Mouse (Mus musculus) forebrain, embryonic 14.5 days (tissue): ENCODE measurements around the gene Tmem19. TPM values are rescaled to one million over a fixed set of nuclear protein-coding genes. Genes with fewer than 3 reads are reported as not detected.

Experiments used
- ATAC-seq: fragments of 200-750 bp; cut with Nextera tagmentation; 2 replicates; pipeline ENCODE4 v1.8.0; 2017; ENCODE audit warnings: mild to moderate bottlenecking, moderate library complexity
- DNase-seq: peaks from one replicate; pipeline ENCODE4 v3.0.0-alpha.2; 2015; ENCODE audit warnings: low spot score
- H3K27ac ChIP-seq: fragments of 300-500 bp; sonication (generic); 2 replicates; pipeline ENCODE4 v1.5.1; 2014; ENCODE audit warnings: low read depth, mild to moderate bottlenecking, control low read depth, low read length, moderate library complexity
- H3K27me3 ChIP-seq: fragments of 300-500 bp; sonication (generic); replicated peaks from 2 replicates; pipeline ENCODE4 v1.6.1; 2014; ENCODE audit warnings: low read length, control low read depth, mixed read lengths; ENCODE audit not compliant: control insufficient read depth, insufficient read depth
- H3K36me3 ChIP-seq: fragments of 300-500 bp; sonication (generic); 2 replicates; pipeline ENCODE4 v1.6.1; 2014; ENCODE audit warnings: low read length, control low read depth; ENCODE audit not compliant: control insufficient read depth, insufficient read depth
- H3K4me1 ChIP-seq: fragments of 300-500 bp; sonication (generic); 2 replicates; pipeline ENCODE4 v1.6.1; 2014; ENCODE audit warnings: antibody characterized with exemption, low read length, control low read depth; ENCODE audit not compliant: control insufficient read depth, insufficient read depth
- H3K4me2 ChIP-seq: fragments of 300-500 bp; sonication (generic); 2 replicates; pipeline ENCODE4 v1.6.1; 2014; ENCODE audit warnings: mild to moderate bottlenecking, control low read depth, low read length
- H3K4me3 ChIP-seq: fragments of 300-500 bp; sonication (generic); 2 replicates; pipeline ENCODE4 v1.5.1; 2014; ENCODE audit warnings: low read depth, low read length, control low read depth
- H3K9ac ChIP-seq: fragments of 300-500 bp; sonication (generic); 2 replicates; pipeline ENCODE4 v1.6.1; 2014; ENCODE audit warnings: mild to moderate bottlenecking, low read length, control low read depth, moderate library complexity
- H3K9me3 ChIP-seq: fragments of 300-500 bp; sonication (generic); replicated peaks from 2 replicates; pipeline ENCODE4 v1.6.1; 2016; ENCODE audit warnings: low read length, control low read depth, mixed read lengths; ENCODE audit not compliant: control insufficient read depth
- WGBS: fragments of 180-500 bp; shearing (Covaris S2); extraction: QIAGEN DNeasy Blood & Tissue Kit; methylation state at CpG from one replicate; pipeline ENCODE4 v1.1.7; 2014; 5-methylcytosine and 5-hydroxymethylcytosine counted together
- polyA plus RNA-seq: library from polyadenylated mRNA; unstranded; fragments of >200 nt; fragmentation: Nextera tagmentation; extraction: Ambion mirVana; gene quantifications from 2 replicates; pipeline ENCODE4 v1.2.1, GENCODE M21; 2014

The Tmem19 gene
- 43.6 and 44.9 TPM in 2 replicates for polyA plus RNA-seq

DNA sequence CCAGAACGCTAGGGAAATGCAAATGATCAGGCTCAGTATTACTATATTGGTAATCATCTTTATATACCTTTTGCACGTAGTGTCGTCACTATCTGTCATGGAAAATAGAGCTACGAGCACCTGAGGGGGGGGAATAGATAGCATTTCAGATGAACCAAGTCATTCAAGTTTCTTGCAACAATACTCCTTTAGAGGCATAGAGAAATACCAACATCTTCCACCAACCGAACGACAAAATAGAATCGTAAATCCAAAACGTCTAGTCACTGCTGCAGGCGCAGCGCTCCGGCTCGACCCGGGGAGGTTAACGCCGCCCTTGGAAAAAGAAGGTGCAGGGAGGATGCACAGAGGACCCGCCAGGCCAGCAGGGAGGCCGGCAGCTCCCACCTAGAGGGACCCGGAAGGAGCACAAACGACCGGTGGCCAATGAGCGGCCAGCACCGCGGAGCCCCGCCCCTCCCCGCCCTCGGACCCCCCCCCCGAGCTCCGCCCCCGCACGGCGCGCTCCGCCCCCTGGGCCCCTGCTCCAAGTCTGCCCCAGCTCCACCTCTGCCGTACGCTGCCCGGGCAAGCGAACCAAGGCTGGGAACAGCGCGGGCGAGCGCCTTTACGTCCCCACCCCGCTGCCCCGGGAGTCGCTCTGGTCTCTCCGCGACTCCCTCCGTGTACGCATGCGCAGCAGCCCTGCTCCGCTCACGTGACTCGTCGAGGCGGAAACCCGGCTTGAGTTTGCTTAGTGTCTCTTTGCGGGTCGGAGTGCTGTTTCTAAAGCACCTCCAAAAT lies at the start of gene Tmem19:
Gene Tmem19, minus strand, starts transcription at position 662 of the 783 bp plus-strand sequence.
- WGBS = under 1% methylated on average over 45 of the region's 58 CpGs
- Histone ChIP-seq H3K36me3 (0 out of 2 replicates have a peak, but pooled peaks cover 5% of the 10 kb centered on the region), H3K4me3 (peak within 1 kb of the TSS; percentile 51), H3K9me3 (no peaks in the 10 kb centered on the region), H3K27me3 (no peaks in the 10 kb centered on the region), H3K9ac (peak within 1 kb of the TSS; percentile 71), H3K4me2 (peak within 1 kb of the TSS; percentile 77), H3K4me1 (peaks cover 18% of the 10 kb centered on the region), H3K27ac (peak within 1 kb of the TSS; percentile 95)
- ATAC-seq = peak; percentile 98
- DNase-seq = peak; percentile 98

GRCm38 (mm10) chr10:115406393-115406792 lies 44.1 kb upstream of the Tmem19 start:
- peak; percentile 34; the same call in 1 of the 2 replicates for ATAC-seq

DNA sequence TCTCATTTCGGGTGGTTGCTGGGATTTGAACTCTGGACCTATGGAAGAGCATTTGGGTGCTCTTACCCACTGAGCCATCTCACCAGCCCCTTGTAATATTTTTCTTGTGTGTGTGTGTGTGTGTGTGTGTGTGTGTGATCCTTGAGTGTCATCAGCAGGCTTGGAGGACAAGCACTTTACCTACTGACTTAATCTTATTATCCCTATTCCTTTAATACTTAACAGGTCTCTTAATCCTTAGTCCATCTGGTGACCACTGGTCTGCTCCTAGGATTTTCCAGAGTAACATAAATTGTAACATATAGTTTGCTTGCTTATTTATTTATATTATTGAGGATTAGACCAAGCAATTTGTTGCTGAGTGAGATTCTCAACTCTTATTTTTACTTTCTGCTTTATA lies 29.6 kb upstream of the Tmem19 start:
- no peak for DNase-seq
- no peaks in the 10 kb centered on the region for H3K9me3 ChIP-seq

More at GRCm38 (mm10) chr10:115406393-115406792, 44.1 kb upstream of the Tmem19 start:
- Histone ChIP-seq H3K9ac (no peak overlapping the region), H3K36me3 (peaks cover 73% of the 10 kb centered on the region), H3K27me3 (no peaks in the 10 kb centered on the region), H3K9me3 (no peaks in the 10 kb centered on the region), H3K4me2 (no peak overlapping the region), H3K4me3 (no peak overlapping the region), H3K27ac (no peak overlapping the region), H3K4me1 (no peaks in the 10 kb centered on the region)
- DNase-seq = peak; percentile 85
- 67% methylated on average over 6 of the region's 6 CpGs for WGBS

GRCm38 (mm10) chr10:115391076-115391475 lies 28.8 kb upstream of the Tmem19 start:
- WGBS = 91% methylated on average over 4 of the region's 4 CpGs
- ATAC-seq (no peak), DNase-seq (no peak)
- H3K4me1 ChIP-seq = peaks cover 24% of the 10 kb centered on the region
- peaks cover 24% of the 10 kb centered on the region for H3K36me3 ChIP-seq
- no peak overlapping the region for H3K4me3 ChIP-seq
- no peak overlapping the region for H3K9ac ChIP-seq
- H3K27ac ChIP-seq = no peak overlapping the region
- H3K9me3 ChIP-seq = no peaks in the 10 kb centered on the region
- no peaks in the 10 kb centered on the region for H3K27me3 ChIP-seq
- no peak overlapping the region for H3K4me2 ChIP-seq

More for the DNA sequence above, 29.6 kb upstream of the Tmem19 start:
- H3K27ac ChIP-seq = no peak overlapping the region
- H3K9ac ChIP-seq = no peak overlapping the region
- H3K27me3 ChIP-seq = no peaks in the 10 kb centered on the region
- H3K4me1 ChIP-seq = peaks cover 17% of the 10 kb centered on the region
- H3K4me2 ChIP-seq = no peak overlapping the region
- peaks cover 24% of the 10 kb centered on the region for H3K36me3 ChIP-seq
- no peak overlapping the region for H3K4me3 ChIP-seq
- 100% methylated on average over 1 of the region's 1 CpGs for WGBS
- no peak for ATAC-seq

DNA sequence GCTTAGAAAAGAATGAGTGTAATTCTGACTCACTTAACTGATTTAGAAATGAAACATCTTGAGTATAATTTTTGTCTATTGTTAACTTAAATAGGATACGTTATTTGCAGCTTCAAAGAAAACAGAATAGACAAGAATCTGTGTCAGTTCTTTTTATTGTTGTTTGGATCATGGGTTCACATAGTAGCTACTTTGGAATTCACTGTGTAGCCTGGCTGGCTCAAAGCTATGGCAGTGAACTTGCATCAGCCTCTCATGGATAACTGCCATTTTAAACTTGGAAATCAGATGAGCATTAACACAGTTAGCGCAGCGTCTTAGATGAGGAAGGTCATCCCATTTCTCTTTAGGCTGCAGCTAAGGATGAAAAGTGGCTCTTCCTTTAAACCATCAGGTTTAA lies 25.6 kb upstream of the Tmem19 start:
- peak overlapping the region; percentile 29; the same call in 1 of the 2 replicates for H3K4me2 ChIP-seq
- DNase-seq (no peak), ATAC-seq (no peak)
- peaks cover 25% of the 10 kb centered on the region for H3K4me1 ChIP-seq
- H3K36me3 ChIP-seq = peaks cover 18% of the 10 kb centered on the region
- no peak overlapping the region for H3K27ac ChIP-seq
- no peaks in the 10 kb centered on the region for H3K27me3 ChIP-seq
- no peak overlapping the region for H3K4me3 ChIP-seq
- no peaks in the 10 kb centered on the region for H3K9me3 ChIP-seq
- WGBS = 86% methylated on average over 3 of the region's 3 CpGs
- H3K9ac ChIP-seq = peak overlapping the region; percentile 29; the same call in 1 of the 2 replicates

DNA sequence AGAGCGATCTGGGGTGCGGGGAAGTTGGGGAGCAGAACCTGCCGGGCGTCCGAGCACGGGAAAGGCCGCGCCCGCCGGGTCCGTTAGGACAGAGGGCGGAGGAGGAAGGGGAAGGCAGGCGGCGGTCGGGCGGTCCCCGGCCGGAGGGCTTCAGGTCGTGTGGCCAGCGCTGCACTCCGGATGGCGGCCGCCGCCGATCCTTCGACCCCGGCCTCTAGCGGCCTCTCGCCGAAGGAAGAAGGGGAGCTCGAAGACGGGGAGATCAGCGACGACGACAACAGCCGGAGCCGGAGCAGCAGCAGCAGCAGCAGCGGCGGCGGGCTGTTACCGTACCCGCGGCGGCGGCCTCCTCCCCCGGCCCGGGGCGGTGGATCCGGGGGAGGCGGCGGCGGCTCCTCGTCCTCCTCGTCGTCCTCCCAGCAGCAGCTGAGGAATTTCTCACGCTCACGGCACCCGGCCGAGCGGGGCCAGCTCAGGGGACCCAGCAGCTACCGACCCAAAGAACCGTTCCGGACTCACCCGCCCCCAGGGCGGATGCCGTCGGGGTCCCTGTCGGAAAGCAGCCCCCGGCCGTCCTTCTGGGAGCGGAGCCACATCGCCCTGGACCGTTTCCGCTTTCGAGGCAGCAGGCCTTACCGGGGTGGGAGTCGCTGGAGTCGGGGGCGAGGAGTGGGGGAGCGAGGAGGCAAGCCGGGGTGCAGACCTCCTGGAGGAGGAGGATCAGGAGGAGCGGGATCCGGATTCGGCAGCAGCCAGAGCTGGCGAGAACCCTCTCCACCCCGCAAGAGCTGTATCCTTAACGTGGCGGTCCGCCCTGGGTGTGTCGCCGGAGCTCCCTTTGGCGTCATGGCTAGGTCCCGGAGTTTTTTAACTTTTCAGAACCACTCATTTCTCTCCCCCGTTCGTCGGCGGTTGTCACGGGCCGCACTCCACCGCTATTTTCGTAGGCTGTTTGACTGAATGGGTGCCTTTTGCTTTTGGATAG lies 23.0 kb upstream of the Tmem19 start:
- Histone ChIP-seq H3K9ac (peak overlapping the region; percentile 93), H3K27ac (peak overlapping the region; percentile 98), H3K27me3 (no peaks in the 10 kb centered on the region), H3K9me3 (no peaks in the 10 kb centered on the region), H3K4me1 (peaks cover 37% of the 10 kb centered on the region), H3K4me2 (peak overlapping the region; percentile 64), H3K36me3 (peaks cover 9% of the 10 kb centered on the region; the same call in 1 of the 2 replicates), H3K4me3 (peak overlapping the region; percentile 93)
- under 1% methylated on average over 75 of the region's 101 CpGs for WGBS
- ATAC-seq = peak; percentile 19
- peak; percentile 62 for DNase-seq

DNA sequence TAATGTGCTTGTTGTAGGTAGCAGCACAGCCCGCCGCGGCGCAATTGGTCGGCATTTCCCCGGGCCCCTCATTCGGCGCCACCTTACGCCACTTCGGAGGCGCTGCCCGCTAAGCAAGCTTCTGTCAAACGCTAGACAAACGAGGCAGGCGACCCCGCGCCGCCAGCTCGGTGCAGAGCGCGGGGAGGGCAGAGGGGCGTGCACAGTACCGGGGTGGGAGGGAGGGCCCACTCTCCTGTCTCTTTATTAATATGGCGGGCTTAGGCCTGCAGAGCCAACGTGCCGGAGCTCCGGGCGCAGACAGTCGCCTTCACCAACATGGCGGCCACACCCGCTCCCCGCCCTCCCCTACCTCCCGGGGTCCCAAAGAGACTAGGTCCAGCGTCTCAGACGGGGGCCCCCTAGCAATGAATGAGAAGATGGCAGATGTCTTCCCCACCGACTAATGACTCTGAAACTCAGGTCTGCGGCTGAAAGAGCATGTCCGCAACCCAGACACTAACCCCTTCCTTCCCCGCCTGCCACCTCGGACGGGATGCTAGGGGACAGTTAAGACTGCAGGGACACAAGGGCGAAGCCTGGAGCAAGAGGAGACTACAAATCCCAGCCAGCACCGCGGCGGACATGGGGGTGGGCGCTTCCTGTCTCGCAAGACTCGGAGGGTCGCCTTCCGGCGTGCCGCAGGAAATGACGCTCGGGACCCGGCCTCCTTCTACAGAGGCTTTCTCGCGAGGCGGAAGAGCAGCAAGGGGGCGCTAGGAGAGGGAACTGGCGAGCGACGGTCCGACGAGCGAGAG lies 22.1 kb upstream of the Tmem19 start, which contains the start of the genes Thap2 and Zfc3h1:
Gene Thap2, minus strand, starts transcription at position 223 of the 797 bp plus-strand sequence.
Gene Zfc3h1, plus strand, starts transcription at position 739 of the 797 bp plus-strand sequence.
- DNase-seq (peak; percentile 100), ATAC-seq (peak; percentile 97)
- Histone ChIP-seq H3K4me1 (peaks cover 37% of the 10 kb centered on the region), H3K27me3 (no peaks in the 10 kb centered on the region), H3K9me3 (no peaks in the 10 kb centered on the region), H3K36me3 (peaks cover 5% of the 10 kb centered on the region; the same call in 1 of the 2 replicates), H3K4me2 (peak within 1 kb of the TSS; percentile 64), H3K27ac (peak within 1 kb of the TSS; percentile 98), H3K9ac (peak within 1 kb of the TSS; percentile 93), H3K4me3 (peak within 1 kb of the TSS; percentile 93)
- WGBS = under 1% methylated on average over 65 of the region's 65 CpGs
